Mouse (Mus musculus): ENCODE measurements around the gene Zbtb17.

- TF ChIP-seq CTCF (IDR thresholded peaks at IDR 0.05; ENCODE audit: insufficient read depth, low read depth, low read length) (no peak), POLR2A (IDR thresholded peaks at IDR 0.05; ENCODE audit: insufficient read depth, low read depth, low read length) (no peak)
Measured at GRCm38 (mm10) chr4:141472641-141473321, 28.3 kb downstream of the Zbtb17 start.

Measured in olfactory bulb, adult 2 months (tissue).